Mouse (Mus musculus) ovary, adult 18-20 months (tissue): Measurements from ENCODE around the gene Grip1.
"Not testable (repeated sequence)": the region's sequence is repeated elsewhere in the genome, so short reads cannot be mapped to it uniquely, and the experiment has no call there.

Source experiments
- DNase-seq: peaks from one replicate; pipeline ENCODE4 v3.0.0; 2022; ENCODE audit warnings: low spot score, mixed read lengths

Gene Grip1

GRCm38 (mm10) chr10:120061238-120062130 is 607.9 kb downstream of the Grip1 start:
- DNase-seq, result no peak

- DNase-seq, result no peak
These were observed 610.8 kb downstream of the Grip1 start for GRCm38 (mm10) chr10:120064424-120064823.

- no peak for DNase-seq
These were observed 612.7 kb downstream of the Grip1 start for GRCm38 (mm10) chr10:120066319-120066718.

- DNase-seq, result no peak
These were observed 624.2 kb downstream of the Grip1 start for GRCm38 (mm10) chr10:120077850-120078249.

GRCm38 (mm10) chr10:120092548-120092947 is 638.9 kb downstream of the Grip1 start:
- DNase-seq, result no peak

GRCm38 (mm10) chr10:120095136-120095535 is 641.5 kb downstream of the Grip1 start:
- no peak for DNase-seq

- DNase-seq, result no peak
These were observed 642.1 kb downstream of the Grip1 start for GRCm38 (mm10) chr10:120095716-120096115.

- no peak for DNase-seq
These were observed 643.9 kb downstream of the Grip1 start for GRCm38 (mm10) chr10:120097564-120097963.

- no peak for DNase-seq
These were observed 647.2 kb downstream of the Grip1 start for GRCm38 (mm10) chr10:120100806-120101205.

- DNase-seq, result no peak
These were observed 658.2 kb downstream of the Grip1 start for GRCm38 (mm10) chr10:120111691-120112319.

- peak; percentile 94 for DNase-seq
These were observed 659.1 kb downstream of the Grip1 start, which contains the start of gene Helb for GRCm38 (mm10) chr10:120112507-120113396. Helb (minus strand) TSS chr10:120112987.

GRCm38 (mm10) chr10:120113482-120113881 is 659.9 kb downstream of the Grip1 start:
- DNase-seq, result not testable (repeated sequence)

GRCm38 (mm10) chr10:120113980-120114379 is 660.4 kb downstream of the Grip1 start:
- no peak for DNase-seq

GRCm38 (mm10) chr10:120114493-120114892 is 660.9 kb downstream of the Grip1 start:
- no peak for DNase-seq

- DNase-seq, result no peak
These were observed 661.6 kb downstream of the Grip1 start for GRCm38 (mm10) chr10:120115249-120115648.

- DNase-seq, result no peak
These were observed 670.1 kb downstream of the Grip1 start for GRCm38 (mm10) chr10:120123721-120124120.

GRCm38 (mm10) chr10:120124801-120125464 is 671.3 kb downstream of the Grip1 start:
- DNase-seq, result peak; percentile 34

GRCm38 (mm10) chr10:120125465-120125857 is 671.8 kb downstream of the Grip1 start:
- no peak for DNase-seq

GRCm38 (mm10) chr10:120128601-120129277 is 675.1 kb downstream of the Grip1 start:
- no peak for DNase-seq

GRCm38 (mm10) chr10:120130621-120131020 is 677.0 kb downstream of the Grip1 start:
- no peak for DNase-seq

- no peak for DNase-seq
These were observed 680.1 kb downstream of the Grip1 start for GRCm38 (mm10) chr10:120133697-120134096.
